ENCODE assay signal across 8 mouse cellular contexts in genomic region chr14:79425979-79426729, GRCm38 (mm10). TPM values are rescaled to one million over a fixed set of nuclear protein-coding genes. Genes with fewer than 3 reads are reported as not detected.
DNase-seq lines count a peak whose midpoint lies in the region; ATAC-seq and TF ChIP-seq lines count a peak whose summit lies in the region.

Gene Kbtbd7, plus strand, starts transcription at chr14:79426511.

- peak; percentile 68; the same call in 1 of the 2 replicates for TF ChIP-seq POLR2A in brain, embryonic 14.5 days (IDR thresholded peaks at IDR 0.05; ENCODE audit: borderline replicate concordance, extremely low read depth, insufficient read depth, insufficient read length, poor library complexity, severe bottlenecking)
- peak; percentile 39; the same call in 1 of the 2 replicates for TF ChIP-seq POLR2A in liver, adult 2 months (IDR thresholded peaks at IDR 0.05; ENCODE audit: extremely low read depth, insufficient read depth, low read length)

- H3K79me2 ChIP-seq in C2C12 (ENCODE audit: control insufficient read depth, insufficient read depth): no peaks in the 10 kb centered on the region
- H3K79me2 ChIP-seq in liver, adult 2 months (ENCODE audit: control insufficient read depth, insufficient read depth, low read length): no peaks in the 10 kb centered on the region; the same call in 1 of the 2 replicates

- peak within 1 kb of the TSS; percentile 90 for H3K27ac ChIP-seq in heart, embryonic 11.5 days (ENCODE audit: low read depth, low read length)
- H3K27ac ChIP-seq in kidney, embryonic 16.5 days (ENCODE audit: low read length): peak within 1 kb of the TSS; percentile 70
- H3K27ac ChIP-seq in liver, adult 2 months (replicated peaks; ENCODE audit: insufficient read depth, low read depth, low read length): peak within 1 kb of the TSS; percentile 55
- H3K27ac ChIP-seq in stomach, embryonic 14.5 days (ENCODE audit: low read length): peak within 1 kb of the TSS; percentile 72; the same call in 1 of the 2 replicates

- ATAC-seq in heart, embryonic 11.5 days (replicated peaks; ENCODE audit: insufficient number of reproducible peaks, low FRiP score, low TSS enrichment): peak; percentile 98
- peak; percentile 99 for ATAC-seq in kidney, embryonic 16.5 days (ENCODE audit: low FRiP score, low TSS enrichment)
- ATAC-seq in stomach, embryonic 14.5 days (ENCODE audit: insufficient number of reproducible peaks, insufficient read depth, low FRiP score, low read depth): peak; percentile 99

- H3K4me3 ChIP-seq in C2C12 (ENCODE audit: insufficient read depth, poor library complexity, severe bottlenecking): peak within 1 kb of the TSS; percentile 23
- H3K4me3 ChIP-seq in erythroblast, embryonic 14.5 days (replicated peaks): peak within 1 kb of the TSS; percentile 80
- peak within 1 kb of the TSS; percentile 46 for H3K4me3 ChIP-seq in heart, embryonic 11.5 days (ENCODE audit: low read depth, low read length)
- peak within 1 kb of the TSS; percentile 47 for H3K4me3 ChIP-seq in kidney, embryonic 16.5 days (ENCODE audit: low read length)
- H3K4me3 ChIP-seq in liver, adult 2 months (ENCODE audit: insufficient read depth, low read depth, low read length): peak within 1 kb of the TSS; percentile 58
- peak within 1 kb of the TSS; percentile 43 for H3K4me3 ChIP-seq in stomach, embryonic 14.5 days (ENCODE audit: low read depth, low read length)

- H3K36me3 ChIP-seq in C2C12 (ENCODE audit: control insufficient read depth, insufficient read depth): no peaks in the 10 kb centered on the region
- H3K36me3 ChIP-seq in erythroblast, embryonic 14.5 days (ENCODE audit: control insufficient read depth): peaks cover 12% of the 10 kb centered on the region
- H3K36me3 ChIP-seq in heart, embryonic 11.5 days (ENCODE audit: control insufficient read depth, insufficient read depth, low read length): no peaks in the 10 kb centered on the region
- H3K36me3 ChIP-seq in kidney, embryonic 16.5 days (ENCODE audit: insufficient read depth, low read length): peaks cover 21% of the 10 kb centered on the region
- H3K36me3 ChIP-seq in liver, adult 2 months (ENCODE audit: control insufficient read depth, insufficient read depth, low read length): peaks cover 5% of the 10 kb centered on the region
- 0 out of 2 replicates have a peak, but pooled peaks cover 5% of the 10 kb centered on the region for H3K36me3 ChIP-seq in stomach, embryonic 14.5 days (ENCODE audit: control insufficient read depth, insufficient read depth, low read length)

- no peak for TF ChIP-seq CTCF in C2C12 (IDR thresholded peaks at IDR 0.05; ENCODE audit: control insufficient read depth, insufficient read depth, insufficient read length)
- no peak for TF ChIP-seq CTCF in brain, embryonic 14.5 days (IDR thresholded peaks at IDR 0.05; ENCODE audit: borderline replicate concordance, extremely low read depth, insufficient read depth, insufficient read length)
- TF ChIP-seq CTCF in liver, adult 2 months (IDR thresholded peaks at IDR 0.05; ENCODE audit: low read depth, low read length): no peak

- H3K27me3 ChIP-seq in C2C12 (ENCODE audit: control insufficient read depth, insufficient read depth, insufficient read length): no peaks in the 10 kb centered on the region
- H3K27me3 ChIP-seq in erythroblast, embryonic 14.5 days (ENCODE audit: control insufficient read depth): no peaks in the 10 kb centered on the region
- H3K27me3 ChIP-seq in heart, embryonic 11.5 days (ENCODE audit: control insufficient read depth, insufficient read depth, low read length): no peaks in the 10 kb centered on the region
- H3K27me3 ChIP-seq in kidney, embryonic 16.5 days (ENCODE audit: insufficient read depth, low read length): no peaks in the 10 kb centered on the region
- no peaks in the 10 kb centered on the region for H3K27me3 ChIP-seq in liver, adult 2 months (ENCODE audit: control insufficient read depth, insufficient read depth, low read length)
- H3K27me3 ChIP-seq in stomach, embryonic 14.5 days (ENCODE audit: control insufficient read depth, insufficient read depth, low read length): no peaks in the 10 kb centered on the region

- H3K4me2 ChIP-seq in heart, embryonic 11.5 days: peak within 1 kb of the TSS; percentile 58
- peak within 1 kb of the TSS; percentile 52 for H3K4me2 ChIP-seq in kidney, embryonic 16.5 days (replicated peaks; ENCODE audit: low read depth, low read length)
- peak within 1 kb of the TSS; percentile 39 for H3K4me2 ChIP-seq in stomach, embryonic 14.5 days (replicated peaks; ENCODE audit: low read depth, low read length)

- H3ac ChIP-seq in C2C12 (ENCODE audit: control insufficient read depth, insufficient read length, low read depth): no peak within 1 kb of the TSS

- H3K9ac ChIP-seq in heart, embryonic 11.5 days (ENCODE audit: low read depth, low read length): peak within 1 kb of the TSS; percentile 63; the same call in 1 of the 2 replicates
- H3K9ac ChIP-seq in kidney, embryonic 16.5 days (replicated peaks; ENCODE audit: low read length): peak within 1 kb of the TSS; percentile 65
- H3K9ac ChIP-seq in liver, adult 2 months (ENCODE audit: low read depth, low read length): peak within 1 kb of the TSS; percentile 63
- peak within 1 kb of the TSS; percentile 45; the same call in 1 of the 2 replicates for H3K9ac ChIP-seq in stomach, embryonic 14.5 days (replicated peaks; ENCODE audit: low read depth, low read length)

- peaks cover 19% of the 10 kb centered on the region for H3K4me1 ChIP-seq in erythroblast, embryonic 14.5 days (ENCODE audit: control insufficient read depth)
- H3K4me1 ChIP-seq in heart, embryonic 11.5 days (ENCODE audit: control insufficient read depth, insufficient read depth, low read length): no peaks in the 10 kb centered on the region
- no peaks in the 10 kb centered on the region for H3K4me1 ChIP-seq in kidney, embryonic 16.5 days (ENCODE audit: insufficient read depth, low read length)
- H3K4me1 ChIP-seq in liver, adult 2 months (ENCODE audit: control insufficient read depth, insufficient read depth, low read length): peaks cover 8% of the 10 kb centered on the region
- H3K4me1 ChIP-seq in stomach, embryonic 14.5 days (ENCODE audit: control insufficient read depth, insufficient read depth, low read length): no peaks in the 10 kb centered on the region

- H3K9me3 ChIP-seq in erythroblast, embryonic 14.5 days (ENCODE audit: control insufficient read depth, low read length): peaks cover 7% of the 10 kb centered on the region
- H3K9me3 ChIP-seq in heart, embryonic 11.5 days (replicated peaks; ENCODE audit: control insufficient read depth, low read length): no peaks in the 10 kb centered on the region
- peaks cover 13% of the 10 kb centered on the region for H3K9me3 ChIP-seq in kidney, embryonic 16.5 days (ENCODE audit: low read length)
- H3K9me3 ChIP-seq in stomach, embryonic 14.5 days (ENCODE audit: control insufficient read depth, low read depth, low read length): 0 out of 2 replicates have a peak, but pooled peaks cover 7% of the 10 kb centered on the region

- no peaks in the 10 kb centered on the region for H3K79me3 ChIP-seq in C2C12 (ENCODE audit: low read depth)

- WGBS in heart, embryonic 11.5 days (ENCODE audit: insufficient replicate concordance): under 1% methylated on average over 38 of the region's 44 CpGs
- WGBS in kidney, embryonic 16.5 days: under 1% methylated on average over 44 of the region's 44 CpGs
- WGBS in liver, adult 2 months: under 1% methylated on average over 44 of the region's 44 CpGs
- WGBS in stomach, embryonic 14.5 days: under 1% methylated on average over 31 of the region's 44 CpGs

- peak; percentile 98 for DNase-seq in brain, embryonic 14.5 days (ENCODE audit: low read depth)
- DNase-seq in liver, adult 2 months (ENCODE audit: extremely low read depth, low read depth, low spot score): peak; percentile 90
- peak; percentile 96 for DNase-seq in naive thymus-derived CD4-positive, alpha-beta T cell, adult 2 months (ENCODE audit: low read depth)

TF ChIP-seq in C2C12, 6 proteins besides CTCF, POLR2A, EP300 and RAD21:
- TF ChIP-seq CEBPB (IDR thresholded peaks at IDR 0.05; ENCODE audit: low read depth): no peak
- peak; percentile 21 for TF ChIP-seq FOSL1 (IDR thresholded peaks at IDR 0.05; ENCODE audit: insufficient read depth, low read length, poor library complexity, severe bottlenecking)
- TF ChIP-seq MAX (IDR thresholded peaks at IDR 0.05): peak; percentile 16
- no peak for TF ChIP-seq MYOG (IDR thresholded peaks at IDR 0.05; ENCODE audit: control insufficient read depth, extremely low read depth, insufficient read length)

RNA-seq across cellular contexts. Expression of gene Kbtbd7, which starts in this region (rescaled TPM):
- 0.78 TPM for polyA plus RNA-seq in C2C12 (2012; fragmentation: generic; extraction: Trizol)
- polyA plus RNA-seq in brain, embryonic 14.5 days (2012; rRNA removed): 15.8 and 18.5 TPM in 2 replicates
- polyA plus RNA-seq in erythroblast, embryonic 14.5 days (2012): 0.09 and 0.14 TPM in 2 replicates
- 9.1 and 11.1 TPM in 2 replicates for polyA plus RNA-seq in heart, embryonic 11.5 days (2014; fragmentation: Nextera tagmentation; extraction: Ambion mirVana)
- polyA plus RNA-seq in kidney, embryonic 16.5 days (2015; fragmentation: Nextera tagmentation; extraction: Ambion mirVana): 12.3 and 12.6 TPM in 2 replicates
- 6.6 and 7.3 TPM in 2 replicates for total RNA-seq in liver, adult 2 months (2014; rRNA removed)
- 3.8 and 4.3 TPM in 2 replicates for polyA plus RNA-seq in liver, adult 2 months (2012; rRNA removed)
- polyA plus RNA-seq in stomach, embryonic 14.5 days (2014; fragmentation: Nextera tagmentation; extraction: Ambion mirVana): 14.3 and 16.1 TPM in 2 replicates

Comparison
In these comparisons a context has a peak if more than half of its experiments do, and no peak if none do; other contexts are left out.
1. Peak in every context shown above with its lines: DNase-seq, ATAC-seq, H3K4me3 ChIP-seq and H3K27ac ChIP-seq.
2. H3K4me3 ChIP-seq: peak in every context shown above with its lines; median percentile 80 in erythroblast, embryonic 14.5 days; 58 in liver, adult 2 months; 47 in kidney, embryonic 16.5 days; 46 in heart, embryonic 11.5 days; 43 in stomach, embryonic 14.5 days; 23 in C2C12.